Mouse (Mus musculus) T-cell, adult 2 months (primary cell): Measurements from ENCODE around the gene Plekhg5.

Source experiments
- DNase-seq: peaks from one replicate; pipeline ENCODE4 v3.0.0; 2022; ENCODE audit warnings: low spot score

Gene Plekhg5

DNA sequence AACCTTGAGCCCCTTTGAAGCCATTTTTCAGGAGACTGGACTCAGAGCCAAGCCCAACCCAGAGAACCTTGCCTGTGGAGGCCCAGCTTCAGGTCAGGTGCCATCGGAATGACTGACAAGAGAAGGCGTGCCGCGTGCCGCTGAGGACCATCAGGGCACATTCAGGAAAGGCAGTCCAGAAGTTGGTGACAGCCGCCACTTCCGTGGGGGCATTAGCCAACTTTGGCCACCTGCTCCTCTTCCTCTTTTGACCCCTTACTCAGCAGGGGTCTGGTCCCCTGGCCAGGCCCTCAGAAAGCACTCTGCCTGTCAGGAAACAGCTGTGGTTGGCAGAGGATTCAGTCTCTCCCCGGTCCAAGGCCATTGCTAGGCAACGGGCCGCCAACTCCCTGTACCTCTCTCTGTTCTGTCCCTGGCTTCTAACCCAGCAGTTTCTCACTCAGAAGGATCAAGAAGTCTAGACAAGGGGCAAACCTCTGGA lies at the start of gene Plekhg5:
Plekhg5 (plus strand) TSS at position 378 of the 481 bp plus-strand sequence.
- no peak for DNase-seq

DNA sequence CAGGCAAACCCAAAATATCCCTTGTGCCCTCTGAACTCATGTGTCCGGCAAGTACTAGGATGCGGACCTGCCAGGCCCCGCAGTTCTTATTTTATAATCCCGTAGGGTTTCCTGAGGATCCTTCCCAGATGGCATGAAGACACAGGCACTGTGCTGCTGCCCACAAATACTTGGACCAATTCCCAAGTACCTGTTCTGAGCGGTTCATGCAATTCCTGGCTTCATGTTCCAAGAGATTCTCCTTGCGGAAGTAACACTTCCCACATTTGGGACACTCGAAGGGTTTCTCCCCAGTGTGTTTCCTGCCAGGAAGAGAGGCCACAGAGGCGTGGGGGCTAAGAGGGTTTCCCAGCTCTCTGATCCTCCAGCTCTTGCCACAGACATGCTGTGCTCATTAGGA lies 49.8 kb upstream of the Plekhg5 start:
- DNase-seq, result no peak

DNA sequence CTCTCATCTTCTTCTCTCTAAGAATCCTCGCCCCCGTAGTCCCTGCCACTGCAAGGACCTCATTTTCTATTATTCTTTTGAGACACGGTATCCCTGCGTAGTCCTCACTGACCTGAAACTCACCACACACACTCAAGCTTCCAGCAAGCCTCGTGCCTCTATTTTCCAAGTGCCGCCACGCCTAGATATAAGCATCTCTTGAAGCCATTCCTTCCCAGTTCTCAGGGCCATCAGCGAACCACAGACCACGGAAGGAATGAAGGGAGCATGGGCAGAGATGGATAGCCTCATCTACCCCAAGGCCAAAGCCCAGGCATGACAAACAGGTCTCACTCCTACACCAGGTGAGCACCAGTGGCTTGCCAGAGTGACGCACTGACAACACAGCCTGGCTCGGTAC lies 47.8 kb upstream of the Plekhg5 start:
- DNase-seq, result no peak

DNA sequence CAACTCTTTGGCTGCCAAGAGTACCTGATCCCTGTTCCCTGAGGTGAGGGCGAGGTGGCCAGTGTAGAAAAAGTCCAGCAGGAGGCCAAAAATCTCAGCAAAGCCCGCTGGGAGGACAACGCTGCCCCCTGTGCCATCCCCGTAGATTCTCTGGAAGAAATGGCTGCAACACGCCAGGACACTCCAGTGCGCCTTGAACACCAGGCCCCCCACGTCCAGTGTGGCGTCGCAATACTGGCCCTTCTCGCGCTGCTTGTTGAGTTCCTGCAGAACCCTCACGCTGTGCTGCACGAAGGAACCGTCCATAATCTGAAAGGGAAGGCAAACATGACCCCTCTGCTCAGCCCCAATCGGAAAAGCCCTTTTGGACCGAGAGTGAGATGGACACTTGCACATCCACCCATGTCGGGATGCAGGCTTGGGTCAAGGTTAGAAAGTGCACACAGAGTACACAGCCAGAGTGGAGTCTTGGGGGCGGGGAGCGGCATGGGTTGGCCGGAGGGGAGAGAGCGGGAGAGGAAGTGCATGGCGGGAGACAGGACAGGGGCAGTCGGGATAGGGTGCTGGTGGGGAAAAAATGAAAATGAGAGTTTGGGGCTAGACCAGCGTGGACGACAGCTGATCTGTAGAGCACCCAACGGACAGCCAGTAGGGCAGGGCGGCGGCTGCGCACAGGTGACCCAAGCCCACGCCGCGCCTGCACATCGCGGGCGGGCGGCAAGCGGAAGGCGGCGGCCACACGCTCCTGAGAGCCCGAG lies 45.4 kb upstream of the Plekhg5 start:
- DNase-seq, result peak; percentile 14

DNA sequence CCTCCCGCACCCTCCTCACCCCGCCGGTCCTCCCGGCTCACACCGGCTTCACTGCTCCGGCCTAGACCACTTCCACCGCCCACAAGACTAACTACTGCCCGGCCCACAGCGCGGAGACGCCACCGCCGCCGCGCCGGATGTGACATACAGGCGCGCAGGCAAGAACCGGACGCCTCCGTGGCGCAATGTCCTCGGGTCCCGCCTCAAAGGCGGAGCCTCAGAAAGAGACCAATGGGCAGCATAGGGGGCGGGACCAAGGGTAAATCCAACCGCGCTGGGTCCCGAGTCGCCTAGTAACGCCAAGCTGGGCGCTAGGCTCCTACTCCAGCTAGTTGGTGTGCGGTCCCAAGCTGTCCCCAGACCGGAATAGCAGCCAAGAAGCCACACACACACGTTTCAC lies 44.8 kb upstream of the Plekhg5 start, which contains the start of gene Zbtb48:
Zbtb48 (minus strand) TSS at position 148 of the 400 bp plus-strand sequence.
- peak; percentile 95 for DNase-seq

DNA sequence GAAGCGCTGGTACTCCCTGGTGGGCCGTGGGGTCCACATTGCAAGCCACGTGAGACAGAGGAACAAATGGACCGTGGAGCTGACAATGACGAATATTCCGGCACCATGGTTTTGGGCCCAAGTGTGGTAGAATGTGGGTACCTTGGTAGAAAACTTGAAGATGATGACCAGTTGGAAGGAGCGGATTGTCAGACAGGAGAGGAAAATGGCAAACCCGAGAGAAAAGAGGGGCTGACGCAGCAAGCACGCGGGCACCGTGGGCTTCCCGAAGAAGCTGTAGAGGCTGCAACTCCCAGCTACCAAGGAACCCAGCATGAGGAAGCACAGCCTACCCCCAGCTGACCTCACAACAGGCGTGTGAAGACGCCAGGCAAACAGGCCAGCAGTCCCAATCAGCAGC lies 43.8 kb upstream of the Plekhg5 start:
- no peak for DNase-seq

DNA sequence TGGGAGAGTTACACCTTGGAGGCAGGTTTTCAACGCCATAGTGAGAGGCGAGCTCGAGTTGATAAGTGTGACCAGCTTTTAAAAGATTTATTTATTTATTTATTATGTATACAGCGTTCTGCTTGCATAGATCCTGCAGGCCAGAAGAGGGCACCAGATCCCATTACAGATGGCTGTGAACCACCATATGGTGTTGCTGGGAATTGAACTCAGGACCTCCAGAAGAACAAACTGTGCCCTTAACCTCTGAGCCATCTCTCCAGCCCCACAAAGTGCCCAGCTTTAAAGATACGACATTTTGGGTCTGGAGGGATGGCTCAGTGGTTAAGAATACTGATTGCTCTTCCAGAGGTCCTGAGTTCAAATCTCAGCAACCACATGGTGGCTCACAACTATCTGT lies 43.2 kb upstream of the Plekhg5 start:
- peak; percentile 34 for DNase-seq

DNA sequence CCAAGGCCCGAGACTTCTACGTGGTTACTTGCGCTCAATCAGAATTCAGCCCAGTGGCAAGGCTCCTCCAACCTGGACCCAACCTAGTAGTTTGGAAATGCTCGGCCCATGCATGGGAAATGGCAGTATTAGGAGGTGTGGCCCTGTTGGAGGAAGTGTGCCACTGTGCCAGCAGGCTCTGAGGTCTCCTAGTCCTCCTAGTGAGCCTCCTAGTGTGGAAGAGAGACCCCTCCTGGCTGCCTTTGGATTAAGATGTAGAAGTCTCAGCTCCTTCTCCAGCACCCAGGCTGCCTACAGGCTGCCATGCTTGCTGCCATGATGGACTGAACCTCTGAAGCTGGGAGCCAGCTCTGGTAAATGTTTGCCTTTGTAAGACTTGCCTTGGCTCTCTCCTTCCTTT lies 42.3 kb upstream of the Plekhg5 start:
- DNase-seq, result no peak

DNA sequence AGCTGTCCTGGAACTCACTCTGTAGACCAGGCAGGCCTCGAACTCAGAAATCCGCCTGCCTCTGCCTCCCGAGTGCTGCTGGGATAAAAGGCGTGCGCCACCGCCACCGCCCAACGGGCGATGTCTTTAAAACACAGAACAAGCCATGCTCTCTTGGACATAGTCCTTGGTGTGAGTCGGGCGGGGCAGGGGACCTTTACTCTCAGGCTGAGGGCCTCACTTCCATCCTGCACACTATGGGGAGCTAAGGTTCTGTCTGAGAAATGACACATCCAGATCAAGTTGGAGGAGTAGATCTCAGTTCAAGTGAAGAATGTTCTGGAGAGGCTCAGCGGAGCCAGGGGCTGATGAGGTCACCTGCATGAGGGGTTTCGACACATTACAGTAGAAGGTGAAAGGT lies 39.4 kb upstream of the Plekhg5 start:
- DNase-seq, result no peak

DNA sequence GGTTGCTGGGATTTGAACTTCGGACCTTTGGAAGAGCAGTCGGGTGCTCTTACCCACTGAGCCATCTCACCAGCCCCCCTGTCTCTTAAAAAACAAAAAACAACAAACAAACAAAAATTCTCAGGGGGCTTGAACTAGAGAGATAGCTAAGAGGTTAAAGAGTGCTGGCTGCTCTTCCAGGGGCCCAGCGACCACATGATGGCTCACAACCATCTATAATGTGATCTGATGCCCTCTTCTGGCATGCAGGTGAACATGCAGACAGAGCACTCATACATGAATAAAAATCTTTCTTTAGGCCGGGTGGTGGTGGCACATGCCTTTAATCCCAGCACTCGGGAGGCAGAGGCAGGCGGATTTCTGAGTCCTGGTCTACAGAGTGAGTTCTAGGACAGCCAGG lies 35.8 kb upstream of the Plekhg5 start:
- peak; percentile 15 for DNase-seq

DNA sequence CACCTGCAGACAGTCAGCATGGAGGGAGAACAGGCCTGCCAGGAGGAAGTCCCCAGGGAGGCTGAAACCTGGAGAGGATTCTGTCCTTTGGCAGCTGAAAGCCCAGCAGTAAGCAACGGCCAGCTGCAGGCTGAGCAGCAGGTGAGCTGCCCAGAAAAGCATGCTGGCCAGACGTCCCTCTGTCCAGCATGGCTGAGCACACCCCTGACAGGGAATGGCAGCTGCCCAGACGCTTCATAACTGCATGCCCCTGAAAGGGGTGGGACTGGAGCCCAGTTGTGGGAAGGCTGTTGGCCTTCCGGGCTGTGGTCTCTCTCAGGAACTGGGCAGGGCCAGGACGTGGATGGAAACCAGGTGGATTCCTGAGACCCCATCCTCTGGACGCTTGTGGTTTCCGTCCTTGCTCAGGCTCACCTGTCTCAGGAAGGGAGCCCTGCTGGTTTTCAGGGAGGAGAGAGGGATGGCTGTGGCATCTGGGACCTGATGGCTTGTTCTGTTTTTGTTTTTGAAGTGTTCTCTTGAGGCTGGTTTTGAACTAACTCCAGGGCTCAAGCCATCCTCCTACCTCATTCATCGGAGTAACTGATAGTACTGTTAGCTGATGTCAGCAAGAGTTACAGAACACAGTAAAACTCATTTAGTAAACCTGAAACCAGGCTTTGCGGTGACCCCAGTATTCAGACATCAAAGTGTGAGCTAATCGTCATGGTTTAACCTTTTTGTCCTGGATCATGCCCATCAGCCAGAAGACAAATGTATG lies 33.9 kb upstream of the Plekhg5 start, which contains the start of gene Tas1r1:
Tas1r1 (minus strand) TSS at position 344 of the 760 bp plus-strand sequence.
- DNase-seq, result no peak

DNA sequence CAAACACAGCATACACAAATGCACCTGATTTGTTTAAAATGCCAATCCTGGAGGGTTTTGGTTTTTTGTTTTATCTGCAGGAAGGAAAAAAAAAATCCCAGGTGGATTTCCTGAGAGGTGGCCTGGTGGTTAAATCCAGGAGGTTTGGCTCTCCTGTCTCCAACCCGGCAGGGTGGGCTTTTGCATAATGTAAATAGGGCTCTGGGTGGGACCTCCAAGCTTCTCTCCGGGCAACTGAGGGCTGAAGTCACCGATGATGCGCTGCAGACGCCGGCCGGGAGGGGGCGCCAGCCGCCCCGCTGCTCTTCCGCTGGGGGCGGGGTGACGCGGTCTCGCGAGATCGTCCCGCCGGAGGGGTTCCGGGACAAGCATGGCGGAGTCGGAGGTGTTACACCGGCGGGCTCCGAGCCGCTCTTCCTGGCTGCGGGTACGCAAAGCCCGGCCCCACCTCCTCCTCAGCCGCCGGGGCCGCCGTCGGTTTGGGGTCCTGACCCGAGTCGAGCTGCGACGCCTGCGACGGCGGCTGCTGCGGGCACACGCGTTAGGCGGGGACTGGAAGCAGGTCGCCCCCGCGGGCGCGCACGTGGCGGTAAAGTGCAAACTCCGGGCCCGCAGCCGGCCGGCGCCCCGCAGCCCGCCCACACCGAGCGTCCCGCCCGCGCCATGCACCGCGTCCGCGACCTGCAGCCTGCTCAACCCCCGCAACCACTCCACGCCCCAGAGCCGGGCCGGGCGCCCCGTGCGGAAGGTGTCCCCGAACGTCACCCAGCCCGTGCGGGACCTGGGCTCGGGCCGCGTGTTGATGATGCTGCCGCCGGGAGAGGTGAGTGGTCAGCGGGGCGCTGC lies 33.1 kb upstream of the Plekhg5 start, which contains the start of gene Nol9:
Nol9 (plus strand) TSS at position 337 of the 846 bp plus-strand sequence.
- DNase-seq, result peak; percentile 95

DNA sequence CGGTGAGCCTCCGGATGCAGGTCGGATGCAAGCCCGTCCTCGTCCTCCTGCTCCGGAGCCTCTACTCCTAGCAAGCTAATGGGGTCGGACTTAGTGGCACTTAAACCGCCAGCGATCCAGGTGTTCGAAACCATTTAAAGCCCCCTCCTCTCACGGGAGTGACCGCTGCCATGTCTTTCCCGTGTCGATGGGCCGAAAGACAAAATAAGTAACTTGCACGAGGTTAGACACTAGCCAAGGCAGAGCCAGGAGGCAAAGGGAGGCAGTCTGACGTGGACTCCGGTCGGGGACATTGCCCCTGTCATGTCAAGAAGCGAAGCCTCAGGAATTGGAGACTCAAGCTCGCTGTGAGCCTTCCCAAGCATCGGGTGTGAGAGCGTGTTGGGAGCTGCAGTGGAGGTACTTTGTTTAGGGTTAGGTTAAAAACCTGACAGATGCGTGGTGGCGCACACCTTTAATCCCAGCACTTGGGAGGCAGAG lies 32.4 kb upstream of the Plekhg5 start:
- DNase-seq, result no peak

DNA sequence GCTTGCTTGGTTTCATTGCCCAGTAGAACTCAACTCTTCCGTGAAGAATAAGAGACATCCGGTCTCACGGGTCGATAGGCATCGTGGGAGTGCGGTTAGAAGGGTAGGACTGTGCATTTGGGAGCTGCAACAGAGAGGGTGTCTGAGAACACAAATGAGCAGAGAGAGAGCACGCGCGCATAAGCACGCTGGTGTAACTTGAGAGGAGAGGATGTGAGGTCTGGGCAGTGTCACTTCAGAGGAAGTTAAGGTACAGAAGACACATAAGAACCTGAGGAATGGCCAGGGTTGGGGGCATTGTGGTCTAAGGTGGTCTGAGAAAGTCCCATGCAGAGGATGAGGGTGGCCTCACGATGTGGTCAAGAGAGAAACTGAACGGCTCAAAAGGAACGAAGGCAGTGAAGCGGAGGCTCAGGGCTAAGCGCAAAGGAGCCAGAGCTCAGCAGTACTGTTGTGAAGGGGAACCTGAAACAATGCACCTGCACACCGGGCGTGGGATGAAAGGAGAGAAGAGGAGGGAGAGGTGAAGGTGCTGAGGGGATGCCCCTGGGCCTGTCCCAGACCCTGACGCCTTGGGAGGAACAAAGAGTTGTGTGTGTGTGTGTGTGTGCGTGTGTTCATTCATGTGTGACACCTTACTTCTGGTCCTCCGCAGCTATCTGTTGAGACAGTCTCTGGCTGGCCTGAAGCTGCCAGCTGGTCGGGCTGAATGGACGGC lies 30.2 kb upstream of the Plekhg5 start:
- no peak for DNase-seq

DNA sequence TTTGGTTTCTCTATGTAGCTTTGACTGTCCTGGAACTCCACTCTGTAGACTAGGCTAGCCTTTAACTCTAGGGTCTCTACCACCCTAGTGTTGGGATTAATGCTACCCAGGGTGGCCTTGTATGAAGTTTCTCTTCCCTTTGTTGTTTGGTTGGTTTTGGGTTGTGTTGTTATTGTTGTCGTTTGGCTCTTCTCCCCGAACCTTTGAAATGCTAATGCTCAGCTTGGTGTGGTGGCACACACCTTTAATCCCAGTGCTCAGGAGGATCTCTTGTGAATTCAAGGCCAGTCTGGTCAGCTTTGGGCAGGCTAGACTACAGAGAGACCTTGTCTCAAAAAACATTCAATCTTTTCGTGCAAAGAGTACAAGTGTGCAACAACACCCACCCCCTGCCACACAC lies 29.1 kb upstream of the Plekhg5 start:
- no peak for DNase-seq

DNA sequence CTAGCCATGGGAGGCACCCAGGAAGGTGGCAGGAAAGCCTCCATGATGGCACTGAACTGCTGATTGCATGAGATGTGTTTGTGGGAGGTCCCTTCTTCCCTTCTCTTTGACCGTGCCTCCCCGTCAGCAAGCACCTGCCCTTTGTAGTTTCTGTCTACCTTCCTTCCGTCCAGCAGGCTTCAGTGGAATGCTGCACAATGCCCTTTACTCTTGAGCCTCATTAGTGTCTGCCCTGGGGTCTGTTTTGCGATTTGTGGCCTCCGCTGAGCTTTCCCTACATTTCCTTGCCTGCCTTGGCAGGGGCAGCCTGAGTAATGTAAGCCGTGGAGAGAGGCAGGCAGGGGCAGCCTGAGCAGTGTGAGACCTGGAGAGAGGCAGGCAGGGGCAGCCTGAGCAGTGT lies 27.7 kb upstream of the Plekhg5 start:
- DNase-seq, result no peak

DNA sequence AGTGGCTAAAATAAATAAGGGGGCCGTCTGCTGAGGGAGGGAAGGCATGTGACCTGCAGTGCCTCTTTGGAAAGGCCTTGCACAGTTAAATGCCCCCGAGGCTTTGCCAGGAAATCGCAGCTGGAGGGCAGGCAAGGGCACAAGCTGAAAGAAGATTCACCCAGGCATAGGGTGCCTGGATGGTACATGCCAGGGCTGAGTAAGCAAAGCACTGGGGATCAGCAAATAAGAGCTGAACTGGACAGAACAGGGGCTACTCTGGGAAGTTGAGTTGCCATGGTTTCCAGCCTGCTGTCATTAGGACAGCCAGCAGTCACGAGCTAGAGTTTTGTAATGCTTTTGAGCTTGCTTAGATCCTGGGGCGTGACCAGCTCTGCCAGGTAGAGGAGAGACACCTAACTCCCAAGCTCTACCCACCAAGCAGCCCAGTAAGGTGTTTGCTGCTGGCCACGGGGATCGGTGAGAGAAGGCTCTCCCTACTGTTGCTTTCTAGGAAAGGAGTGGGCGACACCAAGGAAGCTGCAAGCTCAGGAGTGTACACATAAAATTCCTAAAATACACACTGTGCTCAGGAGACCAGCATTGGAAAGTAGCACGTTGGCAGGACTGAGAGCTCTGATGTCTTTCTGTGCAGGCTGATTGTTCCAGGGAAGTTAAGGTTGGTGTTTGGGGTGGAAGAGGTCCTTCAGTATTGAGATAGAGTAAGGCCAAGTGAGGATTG lies 9.7 kb upstream of the Plekhg5 start:
- DNase-seq, result no peak

DNA sequence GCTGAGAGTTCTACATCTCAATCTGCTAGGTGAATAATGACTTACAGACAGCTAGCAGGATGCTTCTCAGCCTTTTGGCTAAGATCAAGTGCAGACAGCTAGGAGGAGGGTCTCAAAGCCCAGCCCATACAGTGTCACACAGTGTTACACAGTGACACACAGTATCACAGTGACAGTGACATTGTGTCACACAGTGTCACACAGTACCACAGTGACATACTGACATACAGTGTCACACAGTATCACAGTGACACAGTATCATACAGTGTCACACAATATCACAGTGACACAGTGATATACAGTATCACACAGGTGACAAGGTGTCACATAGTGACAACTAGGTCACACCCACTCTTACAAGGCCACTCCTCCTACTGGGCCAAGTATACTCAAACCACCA lies 5.0 kb upstream of the Plekhg5 start:
- DNase-seq, result no peak

DNA sequence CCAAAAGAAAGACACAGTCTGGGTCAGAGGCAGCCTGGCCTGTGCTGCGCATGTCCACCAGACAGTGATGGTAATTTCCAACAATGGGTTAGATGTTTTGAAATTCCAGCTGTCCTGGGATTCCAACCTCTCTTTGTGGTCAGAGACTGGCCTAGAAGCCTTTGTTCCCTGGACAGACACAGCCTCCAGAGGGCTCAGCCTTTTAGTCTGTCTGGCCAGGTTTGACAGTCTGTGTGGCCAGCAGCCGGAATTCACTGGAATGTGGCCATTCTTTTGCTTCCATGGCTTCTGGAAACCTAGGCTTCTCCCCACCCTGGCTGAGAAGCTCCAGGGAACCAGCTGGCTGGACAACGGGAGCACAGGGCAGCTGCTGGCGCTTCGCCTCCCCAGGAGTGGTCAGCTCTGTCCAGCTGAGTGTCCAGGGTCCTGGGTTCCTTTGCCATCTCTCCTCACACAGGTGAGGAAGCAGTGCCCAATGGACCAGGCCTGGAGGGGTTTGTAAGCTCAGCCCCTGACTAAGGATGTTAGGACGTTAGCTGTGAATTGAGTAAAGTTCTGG lies 4.1 kb upstream of the Plekhg5 start:
- DNase-seq, result no peak

DNA sequence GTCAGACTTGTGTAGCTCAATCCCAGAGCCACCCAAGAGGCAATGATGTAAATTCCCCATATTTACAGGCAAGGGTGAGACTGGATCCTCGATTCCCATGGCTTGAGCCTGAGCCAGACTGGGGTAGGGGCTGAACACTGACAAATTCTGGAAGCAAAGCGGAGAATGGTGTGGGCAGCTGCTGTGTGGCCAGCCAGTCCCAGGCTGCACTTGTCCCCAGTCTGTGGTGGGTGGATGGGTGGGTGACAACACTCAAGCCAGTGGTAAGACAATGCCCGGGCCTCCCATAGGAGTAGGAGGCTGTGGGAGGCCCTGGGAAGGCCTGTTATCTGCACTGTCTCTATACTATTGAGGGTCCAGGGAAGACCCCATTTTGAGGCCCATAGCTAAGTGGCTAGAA lies 3.1 kb upstream of the Plekhg5 start:
- DNase-seq, result no peak
